Mouse (Mus musculus) ovary, adult 18-20 months (tissue): ENCODE measurements around the gene Cdkn2b.
A peak's percentile ranks its signal among the peaks of the same experiment; 100 is the strongest.

Experiments used
- DNase-seq: peaks from one replicate; pipeline ENCODE4 v3.0.0; 2022; ENCODE audit warnings: low spot score, mixed read lengths

Cdkn2b gene

GRCm38 (mm10) chr4:89310491-89311254 is at the start of gene Cdkn2b:
Gene Cdkn2b, minus strand, starts transcription at chr4:89311039.
- peak; percentile 87 for DNase-seq

- DNase-seq = peak; percentile 6
Observed at GRCm38 (mm10) chr4:89360349-89360748, 49.5 kb upstream of the Cdkn2b start.

GRCm38 (mm10) chr4:89359506-89359905 is 48.7 kb upstream of the Cdkn2b start:
- no peak for DNase-seq

- DNase-seq = no peak
Observed at GRCm38 (mm10) chr4:89353935-89354334, 43.1 kb upstream of the Cdkn2b start.

GRCm38 (mm10) chr4:89353071-89353582 is 42.3 kb upstream of the Cdkn2b start:
- no peak for DNase-seq

GRCm38 (mm10) chr4:89351474-89351873 is 40.6 kb upstream of the Cdkn2b start:
- DNase-seq = no peak

GRCm38 (mm10) chr4:89350938-89351451 is 40.2 kb upstream of the Cdkn2b start:
- no peak for DNase-seq

- no peak for DNase-seq
Observed at GRCm38 (mm10) chr4:89350391-89350790, 39.6 kb upstream of the Cdkn2b start.

GRCm38 (mm10) chr4:89348842-89349241 is 38.0 kb upstream of the Cdkn2b start:
- no peak for DNase-seq

- no peak for DNase-seq
Observed at GRCm38 (mm10) chr4:89313461-89313860, 2.6 kb upstream of the Cdkn2b start.

- no peak for DNase-seq
Observed at GRCm38 (mm10) chr4:89309996-89310395, 843 bp downstream of the Cdkn2b start.

GRCm38 (mm10) chr4:89308001-89308400 is 2.8 kb downstream of the Cdkn2b start:
- no peak for DNase-seq

GRCm38 (mm10) chr4:89306798-89307365 is 4.0 kb downstream of the Cdkn2b start:
- no peak for DNase-seq

GRCm38 (mm10) chr4:89305691-89306090 is 5.1 kb downstream of the Cdkn2b start:
- DNase-seq = no peak

GRCm38 (mm10) chr4:89303281-89303995 is 7.4 kb downstream of the Cdkn2b start:
- DNase-seq = no peak

GRCm38 (mm10) chr4:89302129-89302528 is 8.7 kb downstream of the Cdkn2b start:
- no peak for DNase-seq

- no peak for DNase-seq
Observed at GRCm38 (mm10) chr4:89299721-89300120, 11.1 kb downstream of the Cdkn2b start.

- no peak for DNase-seq
Observed at GRCm38 (mm10) chr4:89295441-89296220, 15.2 kb downstream of the Cdkn2b start.

GRCm38 (mm10) chr4:89294486-89295440 is 16.1 kb downstream of the Cdkn2b start, which contains the start of gene Cdkn2a:
Gene Cdkn2a, minus strand, starts transcription at chr4:89294653.
- no peak for DNase-seq

- DNase-seq = no peak
Observed at GRCm38 (mm10) chr4:89294091-89294485, 16.8 kb downstream of the Cdkn2b start.

- no peak for DNase-seq
Observed at GRCm38 (mm10) chr4:89293516-89293915, 17.3 kb downstream of the Cdkn2b start.
